Mouse (Mus musculus): ENCODE results near the gene Becn1. TPM values are rescaled to one million over a fixed set of nuclear protein-coding genes. Genes with fewer than 3 reads are reported as not detected.

Gene Becn1
- polyA plus RNA-seq, 1 experiment, result 107 TPM

- TF ChIP-seq POLR2A (IDR thresholded peaks at IDR 0.05; ENCODE audit: borderline replicate concordance, extremely low read depth, insufficient read depth, insufficient read length, poor library complexity, severe bottlenecking), result no peak
- no peak for TF ChIP-seq CTCF (IDR thresholded peaks at IDR 0.05; ENCODE audit: borderline replicate concordance, extremely low read depth, insufficient read depth, insufficient read length)
- no peak for DNase-seq (ENCODE audit: low read depth)
Observed at GRCm38 (mm10) chr11:101263138-101263988, 38.7 kb downstream of the Becn1 start.

GRCm38 (mm10) chr11:101262272-101262967 is 39.7 kb downstream of the Becn1 start:
- no peak for DNase-seq (ENCODE audit: low read depth)
- TF ChIP-seq POLR2A (IDR thresholded peaks at IDR 0.05; ENCODE audit: borderline replicate concordance, extremely low read depth, insufficient read depth, insufficient read length, poor library complexity, severe bottlenecking), result no peak
- no peak for TF ChIP-seq CTCF (IDR thresholded peaks at IDR 0.05; ENCODE audit: borderline replicate concordance, extremely low read depth, insufficient read depth, insufficient read length)

GRCm38 (mm10) chr11:101260826-101261380 is 41.2 kb downstream of the Becn1 start:
- no peak for TF ChIP-seq POLR2A (IDR thresholded peaks at IDR 0.05; ENCODE audit: borderline replicate concordance, extremely low read depth, insufficient read depth, insufficient read length, poor library complexity, severe bottlenecking)
- TF ChIP-seq CTCF (IDR thresholded peaks at IDR 0.05; ENCODE audit: borderline replicate concordance, extremely low read depth, insufficient read depth, insufficient read length), result no peak
- no peak for DNase-seq (ENCODE audit: low read depth)

GRCm38 (mm10) chr11:101259948-101260825 is 41.9 kb downstream of the Becn1 start, which contains the start of gene Wnk4:
Gene Wnk4, plus strand, starts transcription at chr11:101260567.
- DNase-seq (ENCODE audit: low read depth), result peak; percentile 73
- TF ChIP-seq CTCF (IDR thresholded peaks at IDR 0.05; ENCODE audit: borderline replicate concordance, extremely low read depth, insufficient read depth, insufficient read length) (no peak), POLR2A (IDR thresholded peaks at IDR 0.05; ENCODE audit: borderline replicate concordance, extremely low read depth, insufficient read depth, insufficient read length, poor library complexity, severe bottlenecking) (0 out of 2 replicates have a peak, but pooled peaks have one; percentile 5)

GRCm38 (mm10) chr11:101259261-101259712 is 42.8 kb downstream of the Becn1 start:
- TF ChIP-seq POLR2A (IDR thresholded peaks at IDR 0.05; ENCODE audit: borderline replicate concordance, extremely low read depth, insufficient read depth, insufficient read length, poor library complexity, severe bottlenecking), result no peak
- DNase-seq (ENCODE audit: low read depth), result no peak

GRCm38 (mm10) chr11:101255826-101256775 is 46.0 kb downstream of the Becn1 start:
- no peak for DNase-seq (ENCODE audit: low read depth)
- no peak for TF ChIP-seq POLR2A (IDR thresholded peaks at IDR 0.05; ENCODE audit: borderline replicate concordance, extremely low read depth, insufficient read depth, insufficient read length, poor library complexity, severe bottlenecking)

- TF ChIP-seq POLR2A (IDR thresholded peaks at IDR 0.05; ENCODE audit: borderline replicate concordance, extremely low read depth, insufficient read depth, insufficient read length, poor library complexity, severe bottlenecking), result peak; percentile 52; the same call in 1 of the 2 replicates
- no peak for TF ChIP-seq CTCF (IDR thresholded peaks at IDR 0.05; ENCODE audit: borderline replicate concordance, extremely low read depth, insufficient read depth, insufficient read length)
Observed at GRCm38 (mm10) chr11:101253613-101254389, 48.3 kb downstream of the Becn1 start, which contains the start of gene Vps25. Gene Vps25, plus strand, starts transcription at chr11:101253707.

GRCm38 (mm10) chr11:101252941-101253340 is 49.1 kb downstream of the Becn1 start:
- DNase-seq (ENCODE audit: low read depth), result no peak
- no peak for TF ChIP-seq CTCF (IDR thresholded peaks at IDR 0.05; ENCODE audit: borderline replicate concordance, extremely low read depth, insufficient read depth, insufficient read length)
- TF ChIP-seq POLR2A (IDR thresholded peaks at IDR 0.05; ENCODE audit: borderline replicate concordance, extremely low read depth, insufficient read depth, insufficient read length, poor library complexity, severe bottlenecking), result no peak

More at GRCm38 (mm10) chr11:101253613-101254389, 48.3 kb downstream of the Becn1 start, which contains the start of gene Vps25:
- peak; percentile 93 for DNase-seq (ENCODE audit: low read depth)

GRCm38 (mm10) chr11:101251031-101251430 is 51.1 kb downstream of the Becn1 start:
- TF ChIP-seq CTCF (IDR thresholded peaks at IDR 0.05; ENCODE audit: borderline replicate concordance, extremely low read depth, insufficient read depth, insufficient read length) (no peak), POLR2A (IDR thresholded peaks at IDR 0.05; ENCODE audit: borderline replicate concordance, extremely low read depth, insufficient read depth, insufficient read length, poor library complexity, severe bottlenecking) (no peak)
- no peak for DNase-seq (ENCODE audit: low read depth)

Measured in brain, embryonic 14.5 days (tissue).